Mouse (Mus musculus): ENCODE measurements around the gene Gm21905.

Gm21905 gene

GRCm38 (mm10) chr5:67946321-67946720 is at the start of gene Gm21905:
Gene Gm21905 (minus strand): TSS chr5:67946421.
- no peak for DNase-seq

- peak; percentile 38 for DNase-seq
These were observed 44.2 kb upstream of the Gm21905 start for GRCm38 (mm10) chr5:67990426-67990825.

GRCm38 (mm10) chr5:67981946-67982526 is 35.8 kb upstream of the Gm21905 start:
- DNase-seq, result no peak

GRCm38 (mm10) chr5:67969536-67969935 is 23.3 kb upstream of the Gm21905 start:
- no peak for DNase-seq

GRCm38 (mm10) chr5:67961708-67962629 is 15.7 kb upstream of the Gm21905 start:
- DNase-seq, result no peak

- no peak for DNase-seq
These were observed 9.3 kb upstream of the Gm21905 start for GRCm38 (mm10) chr5:67955486-67955885.

- no peak for DNase-seq
These were observed 7.9 kb upstream of the Gm21905 start for GRCm38 (mm10) chr5:67954097-67954496.

- no peak for DNase-seq
These were observed 1.9 kb upstream of the Gm21905 start for GRCm38 (mm10) chr5:67948074-67948473.

- no peak for DNase-seq
These were observed 785 bp upstream of the Gm21905 start for GRCm38 (mm10) chr5:67947006-67947405.

- DNase-seq, result no peak
These were observed 2.0 kb downstream of the Gm21905 start for GRCm38 (mm10) chr5:67944074-67944785.

- DNase-seq, result peak; percentile 37
These were observed 3.0 kb downstream of the Gm21905 start for GRCm38 (mm10) chr5:67943199-67943598.

- DNase-seq, result no peak
These were observed 4.9 kb downstream of the Gm21905 start, which contains the start of gene Gm5108 for GRCm38 (mm10) chr5:67941369-67941768. Gene Gm5108 (plus strand): TSS chr5:67941669.

- DNase-seq, result peak; percentile 17
These were observed 14.6 kb downstream of the Gm21905 start for GRCm38 (mm10) chr5:67931623-67932022.

- peak; percentile 16 for DNase-seq
These were observed 15.6 kb downstream of the Gm21905 start for GRCm38 (mm10) chr5:67930584-67930983.

- no peak for DNase-seq
These were observed 41.7 kb downstream of the Gm21905 start for GRCm38 (mm10) chr5:67904555-67904954.

GRCm38 (mm10) chr5:67898921-67899320 is 47.3 kb downstream of the Gm21905 start:
- no peak for DNase-seq

GRCm38 (mm10) chr5:67884422-67885210 is 61.6 kb downstream of the Gm21905 start:
- DNase-seq, result no peak

GRCm38 (mm10) chr5:67883564-67884171 is 62.6 kb downstream of the Gm21905 start:
- peak; percentile 6 for DNase-seq
